Mouse (Mus musculus) neutrophil, adult 65 days (primary cell): Measurements from ENCODE around the gene Ireb2. TPM values are rescaled to one million over a fixed set of nuclear protein-coding genes. Genes with fewer than 3 reads are reported as not detected.

Experiments used
- total RNA-seq: library from RNA; stranded (reverse); gene quantifications from 2 replicates; pipeline ENCODE4 v1.2.4, GENCODE M21; 2023

Gene Ireb2
- 30.1 and 39.9 TPM in 2 replicates for total RNA-seq

DNA sequence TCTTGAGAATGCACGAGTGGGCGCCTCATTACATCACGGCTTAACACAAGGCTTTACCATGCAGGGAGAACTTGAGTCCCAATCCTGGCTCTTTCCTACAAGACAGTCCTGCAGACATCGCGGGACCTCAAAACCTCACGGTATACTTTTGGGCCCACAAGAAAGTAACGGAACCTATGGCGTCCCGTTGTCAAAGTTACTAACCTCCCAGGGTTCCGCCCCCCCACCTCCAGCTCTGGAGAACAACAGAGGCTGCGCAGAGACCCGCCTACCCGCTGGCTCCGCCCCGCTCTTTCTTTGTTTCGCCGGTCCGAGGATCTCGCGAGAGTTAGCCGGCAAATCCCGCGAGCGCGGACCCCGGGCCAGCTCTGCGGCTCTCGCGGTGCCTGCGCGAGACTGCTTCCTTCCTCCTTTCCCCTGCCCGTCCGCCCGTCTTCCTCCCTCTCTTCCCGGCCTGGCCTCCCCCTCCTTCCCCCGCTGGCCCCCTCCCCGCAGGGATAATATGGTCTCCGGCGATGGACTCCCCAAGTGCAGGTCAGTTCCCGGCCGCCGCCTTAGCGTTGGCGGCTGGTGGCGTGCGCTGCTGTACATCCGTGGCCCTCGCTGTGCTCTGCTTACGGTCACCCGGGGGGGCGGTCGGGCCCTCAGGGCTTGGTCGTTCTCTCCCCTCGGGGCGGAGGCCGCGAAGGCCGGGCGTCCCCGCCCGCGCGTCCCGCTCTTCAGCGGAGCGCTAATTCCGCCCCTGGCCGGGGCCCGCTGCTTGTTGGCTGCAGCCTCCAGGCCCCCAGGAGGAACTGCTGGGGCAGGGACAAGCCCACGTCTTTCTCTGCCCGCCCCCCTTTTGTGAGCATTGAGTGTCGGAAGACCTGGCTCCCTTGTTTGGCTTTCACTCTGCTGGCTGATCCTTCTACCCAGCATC is at the start of gene Ireb2:
Ireb2 (plus strand) TSS at position 427 of the 919 bp plus-strand sequence.

DNA sequence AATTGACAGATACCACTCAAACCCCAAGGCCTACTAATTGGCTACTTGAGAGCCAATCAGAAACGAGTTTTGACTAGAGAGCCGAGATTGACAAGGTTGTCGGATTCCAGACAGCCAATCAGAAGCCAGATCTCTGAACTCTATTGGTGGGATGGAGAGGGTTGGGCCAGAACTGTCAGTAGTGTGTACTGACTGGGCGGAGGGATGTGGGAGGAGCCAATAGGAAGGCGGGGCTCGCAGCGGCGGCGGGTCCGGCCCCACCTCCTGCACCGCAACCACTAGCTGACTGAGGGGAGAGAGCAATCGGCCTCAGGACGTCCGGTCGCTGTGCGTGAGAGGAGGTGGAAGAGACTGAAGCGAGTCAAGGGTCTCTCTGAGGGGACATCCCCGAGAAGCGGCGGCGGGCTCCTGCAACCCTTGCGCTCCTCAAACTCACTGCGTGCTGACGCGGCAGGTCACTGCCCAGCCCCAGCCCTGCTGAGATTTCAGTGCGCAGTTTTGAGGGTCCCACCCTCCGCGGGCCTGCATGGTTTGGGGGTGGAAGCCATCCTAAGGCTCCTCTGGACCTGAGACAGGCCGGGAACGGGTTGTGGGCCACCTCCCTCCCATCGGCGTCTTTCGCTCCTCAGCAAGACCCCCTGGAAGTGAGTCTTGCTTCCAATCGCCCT is 53.6 kb downstream of the Ireb2 start, which contains the start of gene Hykk:
Hykk (plus strand) TSS at position 274 of the 668 bp plus-strand sequence.

DNA sequence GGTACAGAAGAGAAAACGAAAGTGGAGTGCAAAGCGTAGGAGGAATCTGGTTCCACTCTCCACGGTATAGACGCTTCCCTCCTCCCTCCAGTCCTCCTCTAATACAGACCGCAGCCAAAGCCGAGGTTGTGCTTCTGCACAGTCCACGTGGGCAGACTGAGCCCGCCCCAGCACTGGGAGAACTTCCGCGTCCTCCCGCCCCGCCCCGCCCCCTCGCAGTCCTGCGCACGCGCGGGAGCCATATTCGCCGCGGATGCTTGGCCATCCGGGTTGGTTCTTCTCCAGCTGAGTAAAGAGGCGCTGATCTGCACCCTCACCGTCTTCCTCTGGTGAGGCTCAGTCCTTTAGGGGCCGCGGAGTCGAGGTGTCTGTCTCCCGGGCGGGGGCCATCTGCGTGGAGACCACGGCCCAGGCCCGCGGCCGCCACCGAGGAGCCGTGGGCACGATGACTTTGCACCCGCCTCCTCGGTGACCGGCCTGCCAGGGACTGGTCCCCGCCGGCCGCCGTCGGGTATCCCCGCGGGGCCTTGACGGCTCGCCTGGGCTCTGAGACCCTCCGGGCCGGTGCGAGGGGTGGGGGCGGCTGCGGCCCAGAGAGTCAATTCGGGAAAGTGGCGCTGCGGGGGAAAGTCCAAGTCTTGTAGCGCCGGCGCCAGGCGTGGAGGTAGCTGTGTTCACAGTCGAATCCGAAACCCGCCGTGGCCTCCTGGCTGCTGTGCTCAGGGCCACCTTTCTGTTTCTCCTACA is 87.2 kb downstream of the Ireb2 start, which contains the start of the genes Psma4 and AY074887:
Psma4 (plus strand) TSS at position 216 of the 747 bp plus-strand sequence.
AY074887 (minus strand) TSS at position 424 of the 747 bp plus-strand sequence.

Other genes starting within 250 kb of the Ireb2 start
- not detected in 2 replicates for gene Acsbg1, start 201.9 kb upstream of the Ireb2 start, total RNA-seq
- 0.34 and 0.44 TPM in 2 replicates for gene Dnaja4, start 164.9 kb upstream of the Ireb2 start, total RNA-seq
- gene Wdr61, start 129.3 kb upstream of the Ireb2 start, total RNA-seq: 29.4 and 33.7 TPM in 2 replicates
- gene Crabp1, start 99.0 kb upstream of the Ireb2 start, total RNA-seq: not detected in 2 replicates
- 0.22 TPM in 1 of 2 replicates, not detected in the other for gene Hykk, start 53.5 kb downstream of the Ireb2 start, total RNA-seq
- 78.6 and 88.5 TPM in 2 replicates for gene Psma4, start 87.0 kb downstream of the Ireb2 start, total RNA-seq
- gene AY074887, start 87.2 kb downstream of the Ireb2 start, total RNA-seq: not detected in 2 replicates
- gene Chrna5, start 117.1 kb downstream of the Ireb2 start, total RNA-seq: not detected in 2 replicates
- not detected in 2 replicates for gene Chrna3, start 162.8 kb downstream of the Ireb2 start, total RNA-seq
- gene Chrnb4, start 185.0 kb downstream of the Ireb2 start, total RNA-seq: not detected in 2 replicates